Mouse (Mus musculus): ENCODE measurements around the gene Mchr1. TPM values are rescaled to one million over a fixed set of nuclear protein-coding genes. Genes with fewer than 3 reads are reported as not detected.

Mchr1 gene
- total and polyA plus RNA-seq, 3 experiments, result not detected

DNA sequence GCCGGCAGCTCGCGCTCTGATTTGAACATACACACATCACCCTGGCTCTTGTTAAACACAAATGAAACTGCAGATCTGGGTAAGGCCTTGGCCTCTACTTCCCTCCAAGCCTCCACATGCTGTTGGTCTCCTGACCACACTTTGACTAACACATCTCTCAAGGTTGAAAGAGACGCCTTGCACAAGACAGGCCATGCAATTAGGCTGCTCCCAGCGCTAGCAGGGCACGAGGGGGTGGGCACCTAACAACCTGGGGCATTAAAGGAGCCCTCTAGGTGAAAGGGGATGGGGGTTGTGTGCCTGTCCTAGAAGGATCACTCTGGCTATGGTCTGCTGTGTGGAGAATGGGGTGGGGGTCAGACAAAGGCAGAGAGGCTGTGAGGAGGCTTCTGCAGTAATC lies 43.4 kb downstream of the Mchr1 start:
- DNase-seq (ENCODE audit: extremely low read depth), result no peak
- Histone ChIP-seq H3K9me3 (replicated peaks; ENCODE audit: low read length) (no peaks in the 10 kb centered on the region), H3K4me3 (replicated peaks in 1 of 3; ENCODE audit: low read depth in 2 of 3, low read length in 2 of 3, poor library complexity in 1 of 3) (no peak overlapping the region), H3K4me2 (ENCODE audit: insufficient read depth, low read depth, poor library complexity, severe bottlenecking) (no peak overlapping the region), H3K27me3 (replicated peaks) (no peaks in the 10 kb centered on the region), H3K27ac (ENCODE audit: insufficient read depth, low read depth) (no peak overlapping the region), H3K79me2 (replicated peaks; ENCODE audit: control insufficient read depth, extremely low read depth, insufficient read depth, poor library complexity, severe bottlenecking) (no peaks in the 10 kb centered on the region), H3K9ac (ENCODE audit: insufficient read depth, low read depth) (no peak overlapping the region), H3K36me3 (replicated peaks in 1 of 2; ENCODE audit: control insufficient read depth in 1 of 2, insufficient read depth in 1 of 2, low read length in 1 of 2) (no peaks in the 10 kb centered on the region), H3K4me1 (ENCODE audit: control insufficient read depth in 1 of 2, insufficient read depth in 2 of 2) (peaks cover 0 to 5% of the 10 kb centered on the region in 2 experiments; a peak in 2 of 4 replicates)
- TF ChIP-seq POLR2A (IDR thresholded peaks at IDR 0.05; ENCODE audit: low read depth, low read length) (no peak), IRF4 (IDR thresholded peaks at IDR 0.05; ENCODE audit: low read depth, low read length) (no peak), EP300 (IDR thresholded peaks at IDR 0.05; ENCODE audit: low read length) (no peak), CHD1 (IDR thresholded peaks at IDR 0.05; ENCODE audit: low read depth, low read length) (no peak), USF2 (conservative IDR thresholded peaks at IDR 0.05; ENCODE audit: low read depth, low read length) (no peak), HCFC1 (IDR thresholded peaks at IDR 0.05; ENCODE audit: low read depth, low read length) (no peak), MAFK (IDR thresholded peaks at IDR 0.05; ENCODE audit: insufficient replicate concordance, low read length) (no peak), ZKSCAN1 (IDR thresholded peaks at IDR 0.05; ENCODE audit: borderline replicate concordance, low read depth, low read length) (no peak), E2F4 (IDR thresholded peaks at IDR 0.05; ENCODE audit: insufficient replicate concordance, low read depth, low read length) (no peak), ZNF384 (IDR thresholded peaks at IDR 0.05; ENCODE audit: low read depth, low read length) (no peak), PAX5 (IDR thresholded peaks at IDR 0.05; ENCODE audit: low read length) (no peak), MAX (IDR thresholded peaks at IDR 0.05; ENCODE audit: low read length) (no peak), NELFE (IDR thresholded peaks at IDR 0.05; ENCODE audit: low read depth, low read length) (no peak), UBTF (IDR thresholded peaks at IDR 0.05; ENCODE audit: low read depth, low read length) (no peak), RCOR1 (conservative IDR thresholded peaks at IDR 0.05; ENCODE audit: low read depth, low read length) (no peak), TCF12 (IDR thresholded peaks at IDR 0.05; ENCODE audit: low read depth, low read length) (no peak), MYC (IDR thresholded peaks at IDR 0.05; ENCODE audit: low read depth, low read length) (no peak)
- in situ Hi-C loops (cut with MboI; ENCODE audit: low pct_ligation_motif_present, low pct_unique_long_range_greater_than_20kb, low sequenced_read_pairs) (no loop called here), dilution Hi-C loops (cut with MboI; ENCODE audit: extremely low pct_ligation_motif_present, extremely low pct_unique_long_range_greater_than_20kb, low sequenced_read_pairs) (no loop called here)

DNA sequence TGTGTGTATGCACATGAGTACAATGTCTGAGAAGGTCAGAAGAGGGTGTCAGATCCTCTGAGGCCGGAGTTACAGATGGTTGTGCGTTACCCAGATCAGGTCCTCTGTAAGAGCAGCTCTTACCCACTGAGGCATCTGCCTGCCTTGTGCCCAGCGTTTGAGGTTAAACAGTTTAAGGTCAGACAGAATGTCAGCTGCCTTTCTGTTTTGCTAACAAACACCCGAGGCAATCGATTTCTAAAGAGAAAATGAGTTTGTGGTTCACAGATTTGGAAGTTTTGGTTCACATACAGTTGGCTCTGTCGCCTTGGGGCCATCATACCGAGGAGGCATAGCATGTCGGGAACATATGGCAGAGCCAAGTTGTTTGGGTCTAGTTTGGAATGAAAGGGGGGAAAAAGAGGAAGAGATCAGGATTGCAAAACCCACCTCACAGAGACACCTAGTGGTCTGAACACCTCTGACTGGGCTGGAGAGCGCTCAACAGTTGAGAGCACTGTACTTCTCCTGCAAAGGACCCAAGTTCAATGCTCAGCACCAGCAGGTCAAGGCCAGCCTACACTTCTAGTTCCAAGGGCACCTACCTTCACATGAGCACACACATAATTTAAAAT lies 48.9 kb downstream of the Mchr1 start:
- dilution Hi-C loops (cut with MboI; ENCODE audit: extremely low pct_ligation_motif_present, extremely low pct_unique_long_range_greater_than_20kb, low sequenced_read_pairs) (no loop called here), in situ Hi-C loops (cut with MboI; ENCODE audit: low pct_ligation_motif_present, low pct_unique_long_range_greater_than_20kb, low sequenced_read_pairs) (no loop called here)
- Histone ChIP-seq H3K27ac (ENCODE audit: insufficient read depth, low read depth) (no peak overlapping the region), H3K79me2 (replicated peaks; ENCODE audit: control insufficient read depth, extremely low read depth, insufficient read depth, poor library complexity, severe bottlenecking) (no peaks in the 10 kb centered on the region), H3K9me3 (replicated peaks; ENCODE audit: low read length) (no peaks in the 10 kb centered on the region), H3K9ac (ENCODE audit: insufficient read depth, low read depth) (no peak overlapping the region), H3K4me1 (ENCODE audit: control insufficient read depth in 1 of 2, insufficient read depth in 2 of 2) (no peaks in the 10 kb centered on the region), H3K4me2 (ENCODE audit: insufficient read depth, low read depth, poor library complexity, severe bottlenecking) (no peak overlapping the region), H3K4me3 (replicated peaks in 1 of 3; ENCODE audit: low read depth in 2 of 3, low read length in 2 of 3, poor library complexity in 1 of 3) (no peak overlapping the region), H3K27me3 (replicated peaks) (no peaks in the 10 kb centered on the region), H3K36me3 (replicated peaks in 1 of 2; ENCODE audit: control insufficient read depth in 1 of 2, insufficient read depth in 1 of 2, low read length in 1 of 2) (no peaks in the 10 kb centered on the region)
- TF ChIP-seq CHD1 (IDR thresholded peaks at IDR 0.05; ENCODE audit: low read depth, low read length) (no peak), GABPA (IDR thresholded peaks at IDR 0.05; ENCODE audit: insufficient replicate concordance, low read depth, low read length) (no peak), BHLHE40 (IDR thresholded peaks at IDR 0.05; ENCODE audit: low read depth, low read length) (no peak), NRF1 (IDR thresholded peaks at IDR 0.05; ENCODE audit: low read depth, low read length) (no peak), SMC3 (IDR thresholded peaks at IDR 0.05; ENCODE audit: low read depth, low read length) (peak; percentile 13; the same call in 1 of the 2 replicates), CTCF (conservative IDR thresholded peaks at IDR 0.05 in 1 of 2, IDR thresholded peaks at IDR 0.05 in 1 of 2; ENCODE audit: low read depth in 2 of 2, low read length in 2 of 2) (peak in 1 of 2 experiments; percentile 51; a peak in 2 of 4 replicates), JUND (conservative IDR thresholded peaks at IDR 0.05; ENCODE audit: low read depth, low read length) (no peak), USF2 (conservative IDR thresholded peaks at IDR 0.05; ENCODE audit: low read depth, low read length) (no peak), PAX5 (IDR thresholded peaks at IDR 0.05; ENCODE audit: low read length) (no peak), ZKSCAN1 (IDR thresholded peaks at IDR 0.05; ENCODE audit: borderline replicate concordance, low read depth, low read length) (no peak), RAD21 (IDR thresholded peaks at IDR 0.05; ENCODE audit: low read depth, low read length) (peak; percentile 36), ZNF384 (IDR thresholded peaks at IDR 0.05; ENCODE audit: low read depth, low read length) (no peak), MXI1 (IDR thresholded peaks at IDR 0.05; ENCODE audit: low read depth, low read length) (no peak)
- DNase-seq (ENCODE audit: extremely low read depth), result no peak

Data from CH12.LX (cell line).